Mouse (Mus musculus) G1E (cell line): ENCODE measurements around the gene Pygo2. TPM values are rescaled to one million over a fixed set of nuclear protein-coding genes. Genes with fewer than 3 reads are reported as not detected.

Experiments
- ATAC-seq: 2 replicates; pipeline ENCODE4 v1.8.0; 2016; ENCODE audit warnings: mild to moderate bottlenecking; ENCODE audit not compliant: insufficient number of reproducible peaks, poor library complexity, low FRiP score, severe bottlenecking; ENCODE audit errors: extremely low read depth
- DNase-seq: peaks from one replicate; pipeline ENCODE4 v3.0.0; 2012; ENCODE audit warnings: low spot score
- H3K27me3 ChIP-seq: 2 replicates; pipeline ENCODE4 v1.6.1; 2012; ENCODE audit warnings: mild to moderate bottlenecking, low read length, inconsistent platforms; ENCODE audit not compliant: insufficient read depth
- H3K36me3 ChIP-seq: replicated peaks from 2 replicates; pipeline ENCODE3; 2012; ENCODE audit warnings: mild to moderate bottlenecking, inconsistent platforms
- H3K4me1 ChIP-seq: 2 replicates; pipeline ENCODE4 v1.6.1; 2012; ENCODE audit warnings: low read depth, low read length, inconsistent platforms, mixed read lengths; ENCODE audit not compliant: insufficient read depth
- H3K4me3 ChIP-seq: 2 replicates; pipeline ENCODE4 v1.5.1; 2012; ENCODE audit warnings: low read depth, mild to moderate bottlenecking, inconsistent platforms, low read length, moderate library complexity, mixed read lengths
- H3K9me3 ChIP-seq: replicated peaks from 2 replicates; pipeline ENCODE4 v1.6.1; 2012; ENCODE audit warnings: inconsistent platforms
- CTCF ChIP-seq: IDR thresholded peaks from 2 replicates; pipeline ENCODE4 v1.5.1; 2012; ENCODE audit warnings: low read depth, low read length, inconsistent platforms, mixed read lengths
- GATA1 ChIP-seq: IDR thresholded peaks from 2 replicates; pipeline ENCODE4 v1.6.1; 2012; ENCODE audit warnings: borderline replicate concordance, low read length, inconsistent platforms, mixed read lengths
- GATA2 ChIP-seq: IDR thresholded peaks from 2 replicates; pipeline ENCODE4 v1.6.1; 2012; ENCODE audit warnings: low read depth, low read length, inconsistent platforms, borderline replicate concordance
- POLR2AphosphoS5 ChIP-seq: IDR thresholded peaks from 2 replicates; pipeline ENCODE4 v1.6.1; 2012; ENCODE audit warnings: low read depth, low read length, inconsistent platforms; ENCODE audit not compliant: insufficient replicate concordance
- TAL1 ChIP-seq: conservative IDR thresholded peaks from 2 replicates; pipeline ENCODE4 v1.6.1; 2012; ENCODE audit warnings: low read depth, low read length, inconsistent platforms, mixed read lengths
- polyA plus RNA-seq: library from polyadenylated mRNA; stranded (reverse); fragments of >175 nt; gene quantifications from 2 replicates; pipeline ENCODE4 v1.2.3, GENCODE M21; 2012
- total RNA-seq, 2 experiments: library from RNA; stranded (forward) in 1 of 2; stranded (reverse) in 1 of 2; fragments of 200-1000 nt in 1 of 2; fragments of >200 nt in 1 of 2; fragmentation: Nextera tagmentation in 1 of 2; gene quantifications; 2 replicates each; pipeline ENCODE4 v1.2.3; 2014 to 2017

Gene Pygo2
- total and polyA plus RNA-seq, 3 experiments, result 22.2 to 201 (median 30.9) TPM

- Histone ChIP-seq H3K4me1 (peaks cover 75% of the 10 kb centered on the region), H3K36me3 (peaks cover 30% of the 10 kb centered on the region), H3K9me3 (no peaks in the 10 kb centered on the region), H3K4me3 (peak overlapping the region; percentile 83), H3K27me3 (no peaks in the 10 kb centered on the region)
- TF ChIP-seq TAL1 (no peak), CTCF (no peak), GATA2 (no peak), GATA1 (no peak), POLR2AphosphoS5 (no peak)
- peak; percentile 89 for ATAC-seq
- peak; percentile 98 for DNase-seq
Observed at GRCm38 (mm10) chr3:89393605-89394004, 36.4 kb upstream of the Pygo2 start.

GRCm38 (mm10) chr3:89394006-89394893, 35.8 kb upstream of the Pygo2 start, which contains the start of gene Zbtb7b:
Gene Zbtb7b (minus strand): TSS chr3:89394776.
- H3K4me1 ChIP-seq, result peaks cover 68% of the 10 kb centered on the region
- DNase-seq (peak; percentile 84), ATAC-seq (peak; percentile 38; the same call in 1 of the 2 replicates)
- no peaks in the 10 kb centered on the region for H3K9me3 ChIP-seq
- no peaks in the 10 kb centered on the region for H3K27me3 ChIP-seq
- peak within 1 kb of the TSS; percentile 83 for H3K4me3 ChIP-seq
- TF ChIP-seq POLR2AphosphoS5, result no peak
- peaks cover 29% of the 10 kb centered on the region for H3K36me3 ChIP-seq

- H3K9me3 ChIP-seq, result no peaks in the 10 kb centered on the region
- H3K36me3 ChIP-seq, result peaks cover 29% of the 10 kb centered on the region
- DNase-seq, result no peak
- no peaks in the 10 kb centered on the region for H3K27me3 ChIP-seq
- peak overlapping the region; percentile 83 for H3K4me3 ChIP-seq
- TF ChIP-seq GATA2 (no peak), TAL1 (no peak), GATA1 (no peak), POLR2AphosphoS5 (no peak), CTCF (no peak)
- H3K4me1 ChIP-seq, result peaks cover 62% of the 10 kb centered on the region
- ATAC-seq, result no peak
Observed at GRCm38 (mm10) chr3:89394894-89395256, 35.1 kb upstream of the Pygo2 start.

DNA sequence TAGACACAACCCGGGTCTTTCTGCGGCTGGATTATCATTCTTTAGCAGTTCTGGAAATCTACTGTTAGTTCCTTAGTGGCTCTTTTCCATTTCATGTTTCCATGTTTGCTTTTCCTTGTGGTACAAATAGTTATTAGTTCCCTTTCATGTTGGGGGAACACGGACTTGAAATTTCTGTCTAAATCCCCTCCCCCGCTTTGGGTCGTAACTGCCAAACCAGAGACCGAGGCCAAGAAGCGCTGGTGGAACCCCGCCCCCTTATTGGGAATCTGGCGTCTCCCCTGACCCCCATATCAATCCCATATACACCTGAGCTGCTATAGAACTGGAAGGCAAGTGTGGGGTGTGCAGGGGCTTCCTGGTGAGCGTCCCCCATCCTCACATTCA, 34.6 kb upstream of the Pygo2 start:
- TF ChIP-seq TAL1, result no peak
- TF ChIP-seq POLR2AphosphoS5, result no peak
- no peak for TF ChIP-seq CTCF
- TF ChIP-seq GATA1, result no peak
- no peak for TF ChIP-seq GATA2
- peaks cover 57% of the 10 kb centered on the region for H3K4me1 ChIP-seq
- H3K9me3 ChIP-seq, result no peaks in the 10 kb centered on the region
- no peaks in the 10 kb centered on the region for H3K27me3 ChIP-seq
- no peak for DNase-seq
- ATAC-seq, result no peak
- H3K36me3 ChIP-seq, result peaks cover 29% of the 10 kb centered on the region
- peak overlapping the region; percentile 83 for H3K4me3 ChIP-seq

DNA sequence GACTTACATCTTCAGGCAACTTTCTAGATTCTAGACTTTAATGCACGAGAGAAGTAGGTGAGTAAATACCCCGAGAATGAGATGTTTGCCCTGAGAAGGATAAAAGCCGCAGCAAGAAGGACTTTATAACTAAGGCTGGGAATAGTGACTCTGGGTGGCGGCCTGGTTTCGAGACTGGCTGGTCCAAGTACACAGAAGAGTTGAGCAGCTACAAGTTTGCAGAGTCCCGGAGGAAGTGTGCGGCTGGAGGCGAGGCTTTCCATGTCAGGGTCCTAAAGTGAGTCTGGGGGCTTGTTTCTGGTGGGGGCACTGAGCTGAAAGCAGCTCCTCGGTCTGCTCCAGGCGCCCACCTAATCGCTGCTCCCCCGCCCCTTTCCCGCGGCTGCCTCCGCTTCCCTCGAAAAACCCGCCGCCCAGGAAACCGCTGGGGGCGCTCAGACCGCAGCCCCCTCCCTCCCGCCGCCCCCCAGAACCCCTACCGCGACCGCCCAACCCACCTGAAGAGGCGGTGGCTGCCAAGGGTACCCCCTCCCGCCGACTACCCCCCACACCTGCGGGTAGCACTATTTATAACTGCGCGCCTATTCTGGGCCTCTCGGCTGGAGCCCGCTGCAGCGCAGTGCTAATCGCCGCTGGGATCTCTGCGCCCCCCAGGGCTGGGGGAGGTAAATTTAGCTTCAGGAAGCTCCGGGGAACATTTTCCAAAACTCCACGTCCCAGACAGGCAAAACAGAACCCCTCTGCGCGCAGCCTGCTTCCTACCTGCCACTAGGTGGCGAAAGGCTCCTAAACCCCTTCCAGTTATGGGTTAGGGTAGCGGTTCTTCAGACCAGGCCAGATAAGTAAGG, 34.0 kb upstream of the Pygo2 start:
- Histone ChIP-seq H3K4me3 (peak overlapping the region; percentile 83), H3K27me3 (no peaks in the 10 kb centered on the region), H3K9me3 (no peaks in the 10 kb centered on the region), H3K36me3 (peaks cover 29% of the 10 kb centered on the region), H3K4me1 (peaks cover 51% of the 10 kb centered on the region)
- TF ChIP-seq CTCF (peak; percentile 87), GATA1 (no peak), TAL1 (no peak), POLR2AphosphoS5 (no peak)
- ATAC-seq, result no peak
- peak; percentile 50 for DNase-seq

- TF ChIP-seq CTCF, result no peak
- no peak for TF ChIP-seq TAL1
- no peak for TF ChIP-seq GATA2
- TF ChIP-seq POLR2AphosphoS5, result no peak
- no peak for TF ChIP-seq GATA1
- no peaks in the 10 kb centered on the region for H3K9me3 ChIP-seq
- peaks cover 45% of the 10 kb centered on the region for H3K4me1 ChIP-seq
- peaks cover 31% of the 10 kb centered on the region for H3K36me3 ChIP-seq
- DNase-seq (no peak), ATAC-seq (no peak)
- peak overlapping the region; percentile 83; the same call in 1 of the 2 replicates for H3K4me3 ChIP-seq
- no peaks in the 10 kb centered on the region for H3K27me3 ChIP-seq
Observed at GRCm38 (mm10) chr3:89396654-89397005, 33.4 kb upstream of the Pygo2 start.
